Mouse (Mus musculus): Measurements from ENCODE around the gene Klhl29. TPM values are rescaled to one million over a fixed set of nuclear protein-coding genes. Genes with fewer than 3 reads are reported as not detected.

Klhl29 gene
- total and polyA plus RNA-seq, 2 experiments from 2014 or later: 3.0 to 16.7 TPM

GRCm38 (mm10) chr12:5266773-5267172, 108.7 kb downstream of the Klhl29 start:
- TF ChIP-seq CTCF (IDR thresholded peaks at IDR 0.05; ENCODE audit: low read depth): no peak
- WGBS: 85% methylated on average over 4 of the region's 4 CpGs
- DNase-seq (ENCODE audit: low spot score): no peak
- Histone ChIP-seq H3K27ac (no peak overlapping the region), H3K9me3 (ENCODE audit: low read length) (no peaks in the 10 kb centered on the region), H3K4me1 (ENCODE audit: insufficient read depth, low read length) (peaks cover 20% of the 10 kb centered on the region), H3K27me3 (ENCODE audit: insufficient read depth, low read length) (no peaks in the 10 kb centered on the region), H3K4me3 (ENCODE audit: low read length) (no peak overlapping the region), H3K4me2 (ENCODE audit: low read depth, low read length) (no peak overlapping the region), H3K36me3 (ENCODE audit: insufficient read depth, low read length) (no peaks in the 10 kb centered on the region), H3K9ac (replicated peaks; ENCODE audit: low read length) (no peak overlapping the region)
- ATAC-seq: no peak

- Histone ChIP-seq H3K27me3 (ENCODE audit: insufficient read depth, low read length) (no peaks in the 10 kb centered on the region), H3K4me2 (ENCODE audit: low read depth, low read length) (no peak overlapping the region), H3K9ac (replicated peaks; ENCODE audit: low read length) (no peak overlapping the region), H3K9me3 (ENCODE audit: low read length) (no peaks in the 10 kb centered on the region), H3K36me3 (ENCODE audit: insufficient read depth, low read length) (no peaks in the 10 kb centered on the region), H3K27ac (no peak overlapping the region), H3K4me1 (ENCODE audit: insufficient read depth, low read length) (no peaks in the 10 kb centered on the region), H3K4me3 (ENCODE audit: low read length) (no peak overlapping the region)
- DNase-seq (ENCODE audit: low spot score) (no peak), ATAC-seq (no peak)
- TF ChIP-seq CTCF (IDR thresholded peaks at IDR 0.05; ENCODE audit: low read depth): no peak
- 63% methylated on average over 4 of the region's 4 CpGs for WGBS
Measured at GRCm38 (mm10) chr12:5261476-5261875, 114.0 kb downstream of the Klhl29 start.

GRCm38 (mm10) chr12:5258779-5259178, 116.7 kb downstream of the Klhl29 start:
- Histone ChIP-seq H3K9me3 (ENCODE audit: low read length) (no peaks in the 10 kb centered on the region), H3K36me3 (ENCODE audit: insufficient read depth, low read length) (no peaks in the 10 kb centered on the region), H3K27ac (no peak overlapping the region), H3K4me3 (ENCODE audit: low read length) (no peak overlapping the region), H3K4me2 (ENCODE audit: low read depth, low read length) (no peak overlapping the region), H3K9ac (replicated peaks; ENCODE audit: low read length) (no peak overlapping the region), H3K4me1 (ENCODE audit: insufficient read depth, low read length) (peaks cover 23% of the 10 kb centered on the region; the same call in 1 of the 2 replicates), H3K27me3 (ENCODE audit: insufficient read depth, low read length) (no peaks in the 10 kb centered on the region)
- no peak for DNase-seq (ENCODE audit: low spot score)
- no peak for ATAC-seq
- TF ChIP-seq CTCF (IDR thresholded peaks at IDR 0.05; ENCODE audit: low read depth): no peak
- WGBS: 95% methylated on average over 3 of the region's 3 CpGs

- 75% methylated on average over 4 of the region's 4 CpGs for WGBS
- peaks cover 29% of the 10 kb centered on the region; the same call in 1 of the 2 replicates for H3K4me1 ChIP-seq (ENCODE audit: insufficient read depth, low read length)
- no peak overlapping the region for H3K9ac ChIP-seq (replicated peaks; ENCODE audit: low read length)
- no peak overlapping the region for H3K4me2 ChIP-seq (ENCODE audit: low read depth, low read length)
- TF ChIP-seq CTCF (IDR thresholded peaks at IDR 0.05; ENCODE audit: low read depth): no peak
- DNase-seq (ENCODE audit: low spot score) (no peak), ATAC-seq (no peak)
- no peaks in the 10 kb centered on the region for H3K27me3 ChIP-seq (ENCODE audit: insufficient read depth, low read length)
- H3K36me3 ChIP-seq (ENCODE audit: insufficient read depth, low read length): no peaks in the 10 kb centered on the region
- no peaks in the 10 kb centered on the region for H3K9me3 ChIP-seq (ENCODE audit: low read length)
- no peak overlapping the region for H3K4me3 ChIP-seq (ENCODE audit: low read length)
- H3K27ac ChIP-seq: no peak overlapping the region
Measured at GRCm38 (mm10) chr12:5257174-5257573, 118.3 kb downstream of the Klhl29 start.

- H3K27ac ChIP-seq: no peak overlapping the region; the same call in 1 of the 2 replicates
- H3K4me2 ChIP-seq (ENCODE audit: low read depth, low read length): no peak overlapping the region
- H3K36me3 ChIP-seq (ENCODE audit: insufficient read depth, low read length): no peaks in the 10 kb centered on the region
- 18% methylated on average over 9 of the region's 9 CpGs for WGBS
- H3K9me3 ChIP-seq (ENCODE audit: low read length): no peaks in the 10 kb centered on the region
- H3K9ac ChIP-seq (replicated peaks; ENCODE audit: low read length): no peak overlapping the region
- no peak overlapping the region for H3K4me3 ChIP-seq (ENCODE audit: low read length)
- TF ChIP-seq CTCF (IDR thresholded peaks at IDR 0.05; ENCODE audit: low read depth): no peak
- ATAC-seq (no peak; the same call in 1 of the 2 replicates), DNase-seq (ENCODE audit: low spot score) (peak; percentile 59)
- peaks cover 29% of the 10 kb centered on the region; the same call in 1 of the 2 replicates for H3K4me1 ChIP-seq (ENCODE audit: insufficient read depth, low read length)
- no peaks in the 10 kb centered on the region for H3K27me3 ChIP-seq (ENCODE audit: insufficient read depth, low read length)
Measured at GRCm38 (mm10) chr12:5255079-5255478, 120.4 kb downstream of the Klhl29 start.

- Histone ChIP-seq H3K4me2 (ENCODE audit: low read depth, low read length) (no peak overlapping the region), H3K27me3 (ENCODE audit: insufficient read depth, low read length) (no peaks in the 10 kb centered on the region), H3K9ac (replicated peaks; ENCODE audit: low read length) (no peak overlapping the region), H3K36me3 (ENCODE audit: insufficient read depth, low read length) (no peaks in the 10 kb centered on the region), H3K4me3 (ENCODE audit: low read length) (no peak overlapping the region), H3K9me3 (ENCODE audit: low read length) (no peaks in the 10 kb centered on the region), H3K4me1 (ENCODE audit: insufficient read depth, low read length) (peaks cover 29% of the 10 kb centered on the region; the same call in 1 of the 2 replicates), H3K27ac (peak overlapping the region; percentile 43; the same call in 1 of the 2 replicates)
- DNase-seq (ENCODE audit: low spot score) (no peak), ATAC-seq (no peak)
- TF ChIP-seq CTCF (IDR thresholded peaks at IDR 0.05; ENCODE audit: low read depth): no peak
- 80% methylated on average over 4 of the region's 4 CpGs for WGBS
Measured at GRCm38 (mm10) chr12:5254246-5254982, 121.1 kb downstream of the Klhl29 start.

Measured in hindbrain, postnatal 0 days (tissue).